Mouse (Mus musculus): Measurements from ENCODE around the gene Retreg3. TPM values are rescaled to one million over a fixed set of nuclear protein-coding genes. Genes with fewer than 3 reads are reported as not detected.

The Retreg3 gene
- polyA plus RNA-seq (2012; rRNA removed) (53.6 and 65.4 TPM in 2 replicates), polyA plus RNA-seq (2014; fragmentation: Nextera tagmentation; extraction: Ambion mirVana) (11.3 and 12.7 TPM in 2 replicates)

DNA sequence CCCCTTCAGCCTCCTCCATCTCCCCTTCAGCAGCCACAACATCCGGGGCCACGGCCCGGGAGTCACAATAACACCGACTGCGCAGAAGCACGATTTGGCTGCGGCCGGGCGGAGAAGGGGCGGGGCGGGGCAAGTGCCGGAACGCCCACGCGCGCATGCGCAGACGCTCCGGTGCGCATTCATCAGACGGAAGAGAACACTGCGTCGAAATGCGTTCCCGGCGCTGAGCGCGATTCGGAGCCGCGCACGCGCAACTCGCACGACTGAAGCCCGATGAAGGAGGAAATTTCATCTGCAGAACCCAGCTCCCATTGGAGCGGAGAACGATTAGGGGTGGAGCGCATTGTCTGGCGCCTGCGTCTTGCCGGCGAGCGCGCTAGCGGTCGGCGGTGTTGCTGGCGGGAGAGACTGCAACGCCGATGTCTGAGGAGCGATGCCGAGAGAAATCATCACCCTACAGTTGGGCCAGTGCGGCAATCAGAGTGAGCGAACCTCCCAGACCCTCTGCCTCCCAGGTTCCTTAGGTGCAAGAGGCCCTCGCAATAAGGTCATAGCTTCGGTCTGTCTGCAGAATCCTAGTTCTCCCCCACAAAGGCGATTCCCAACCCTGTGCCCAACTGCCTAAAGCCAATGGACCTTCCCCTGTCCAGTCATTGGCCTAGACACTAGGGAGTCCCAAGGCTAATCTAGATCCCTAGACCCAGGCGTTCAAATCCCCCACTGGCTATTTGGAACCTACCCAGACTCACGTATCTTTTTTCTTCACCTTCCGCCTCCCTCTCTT lies at the start of gene Retreg3, which contains the start of gene Tubg1:
TSS of gene Retreg3 (minus strand) at position 133 of the 784 bp plus-strand sequence.
TSS of gene Tubg1 (plus strand) at position 178 of the 784 bp plus-strand sequence.
- under 1% methylated on average over 57 of the region's 61 CpGs for WGBS
- H3K27me3 ChIP-seq (ENCODE audit: control insufficient read depth, insufficient read depth, low read length), result no peaks in the 10 kb centered on the region
- ATAC-seq (ENCODE audit: low FRiP score, low read depth), result peak; percentile 96
- no peaks in the 10 kb centered on the region for H3K9me3 ChIP-seq (ENCODE audit: control insufficient read depth, low read length)
- peak; percentile 97; the same call in 1 of the 2 replicates for TF ChIP-seq POLR2A (IDR thresholded peaks at IDR 0.05; ENCODE audit: borderline replicate concordance, extremely low read depth, insufficient read depth, insufficient read length)
- H3K9ac ChIP-seq (ENCODE audit: low read depth, low read length, severe bottlenecking), result peak within 1 kb of the TSS; percentile 83
- peaks cover 18% of the 10 kb centered on the region for H3K4me1 ChIP-seq (ENCODE audit: control insufficient read depth, insufficient read depth, low read length)
- peak within 1 kb of the TSS; percentile 88 for H3K4me2 ChIP-seq (replicated peaks; ENCODE audit: low read depth, low read length, severe bottlenecking)
- peak within 1 kb of the TSS; percentile 91 for H3K4me3 ChIP-seq (replicated peaks; ENCODE audit: low read length)
- peaks cover 23% of the 10 kb centered on the region for H3K36me3 ChIP-seq (ENCODE audit: control insufficient read depth, insufficient read depth, low read length)
- H3K27ac ChIP-seq (replicated peaks; ENCODE audit: low read depth, low read length), result peak within 1 kb of the TSS; percentile 88
- peak; percentile 99 for DNase-seq (ENCODE audit: low spot score)

- Histone ChIP-seq H3K9ac (ENCODE audit: low read depth, low read length, severe bottlenecking) (no peak overlapping the region), H3K9me3 (ENCODE audit: control insufficient read depth, low read length) (no peaks in the 10 kb centered on the region), H3K4me1 (ENCODE audit: control insufficient read depth, insufficient read depth, low read length) (peaks cover 33% of the 10 kb centered on the region), H3K27ac (replicated peaks; ENCODE audit: low read depth, low read length) (no peak overlapping the region), H3K27me3 (ENCODE audit: control insufficient read depth, insufficient read depth, low read length) (peaks cover 71% of the 10 kb centered on the region), H3K4me3 (replicated peaks; ENCODE audit: low read length) (peak overlapping the region; percentile 81; the same call in 1 of the 2 replicates), H3K36me3 (ENCODE audit: control insufficient read depth, insufficient read depth, low read length) (peaks cover 38% of the 10 kb centered on the region), H3K4me2 (replicated peaks; ENCODE audit: low read depth, low read length, severe bottlenecking) (no peak overlapping the region; the same call in 1 of the 2 replicates)
- 66% methylated on average over 17 of the region's 18 CpGs for WGBS
- DNase-seq (ENCODE audit: low spot score) (no peak), ATAC-seq (ENCODE audit: low FRiP score, low read depth) (no peak)
- TF ChIP-seq POLR2A (IDR thresholded peaks at IDR 0.05; ENCODE audit: borderline replicate concordance, extremely low read depth, insufficient read depth, insufficient read length), result no peak
These were observed 48.7 kb upstream of the Retreg3 start for GRCm38 (mm10) chr11:101168301-101168980.

DNA sequence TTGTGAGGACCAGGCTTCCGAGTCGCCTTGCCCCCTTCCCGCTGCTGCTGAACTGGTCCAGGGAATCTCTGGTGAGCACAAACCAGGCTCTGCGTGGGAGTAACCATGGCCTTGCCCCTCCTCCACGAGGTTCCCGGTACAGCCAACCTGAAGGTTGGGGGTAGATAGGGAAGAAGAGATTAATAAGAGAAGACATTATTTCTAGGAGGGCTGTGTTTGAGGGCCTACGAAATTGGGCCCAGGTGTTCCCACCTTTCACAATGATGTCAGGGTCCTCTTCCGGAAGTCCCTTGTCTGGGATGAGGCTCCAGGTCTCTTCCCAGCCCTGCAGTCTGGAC lies 48.2 kb upstream of the Retreg3 start:
- ATAC-seq (ENCODE audit: low FRiP score, low read depth) (no peak), DNase-seq (ENCODE audit: low spot score) (no peak)
- H3K4me3 ChIP-seq (replicated peaks; ENCODE audit: low read length), result no peak overlapping the region
- TF ChIP-seq POLR2A (IDR thresholded peaks at IDR 0.05; ENCODE audit: borderline replicate concordance, extremely low read depth, insufficient read depth, insufficient read length), result no peak
- 58% methylated on average over 8 of the region's 8 CpGs for WGBS
- H3K36me3 ChIP-seq (ENCODE audit: control insufficient read depth, insufficient read depth, low read length), result peaks cover 43% of the 10 kb centered on the region
- H3K27ac ChIP-seq (replicated peaks; ENCODE audit: low read depth, low read length), result no peak overlapping the region
- H3K4me1 ChIP-seq (ENCODE audit: control insufficient read depth, insufficient read depth, low read length), result peaks cover 28% of the 10 kb centered on the region
- H3K9ac ChIP-seq (ENCODE audit: low read depth, low read length, severe bottlenecking), result no peak overlapping the region
- H3K27me3 ChIP-seq (ENCODE audit: control insufficient read depth, insufficient read depth, low read length), result peaks cover 76% of the 10 kb centered on the region
- no peaks in the 10 kb centered on the region for H3K9me3 ChIP-seq (ENCODE audit: control insufficient read depth, low read length)
- no peak overlapping the region for H3K4me2 ChIP-seq (replicated peaks; ENCODE audit: low read depth, low read length, severe bottlenecking)

DNA sequence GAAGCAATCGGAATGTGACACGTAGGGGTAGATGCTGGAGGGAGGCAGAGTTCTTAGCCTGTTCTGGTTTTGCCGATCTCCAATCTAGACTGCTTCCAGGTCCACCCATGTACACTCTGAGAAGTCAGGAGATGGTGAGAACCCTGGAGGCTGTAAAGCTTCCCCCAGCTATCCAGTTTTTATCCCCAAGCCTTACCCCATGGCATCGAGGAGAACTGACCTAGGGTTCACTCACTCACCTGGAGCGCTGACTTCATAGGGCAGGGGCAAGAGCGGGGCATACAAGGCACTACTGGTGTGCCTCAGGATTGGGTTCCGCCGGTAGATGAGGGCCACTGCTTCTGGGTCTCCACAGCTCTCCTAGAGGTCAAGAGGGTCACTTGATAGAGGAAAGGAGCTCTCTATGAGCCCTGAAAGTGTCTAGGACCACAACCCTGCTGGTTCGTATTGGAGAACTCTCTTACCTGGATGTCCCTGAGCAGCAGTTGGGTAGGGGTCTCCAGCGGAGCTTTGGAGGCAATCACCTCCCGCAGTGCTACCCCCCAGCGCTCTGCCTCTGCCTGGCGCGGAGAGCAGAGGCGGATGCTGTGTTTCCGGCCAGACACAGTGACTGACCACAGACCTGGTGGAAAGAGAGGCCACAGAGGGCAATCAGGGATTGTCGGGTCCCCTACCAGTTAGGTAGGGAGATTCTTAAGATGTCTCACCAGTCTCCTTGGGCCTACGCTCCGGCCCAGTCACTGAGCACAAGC lies 47.7 kb upstream of the Retreg3 start:
- no peak for ATAC-seq (ENCODE audit: low FRiP score, low read depth)
- H3K27me3 ChIP-seq (ENCODE audit: control insufficient read depth, insufficient read depth, low read length), result peaks cover 80% of the 10 kb centered on the region
- no peak for TF ChIP-seq POLR2A (IDR thresholded peaks at IDR 0.05; ENCODE audit: borderline replicate concordance, extremely low read depth, insufficient read depth, insufficient read length)
- no peak overlapping the region for H3K4me3 ChIP-seq (replicated peaks; ENCODE audit: low read length)
- no peak overlapping the region for H3K9ac ChIP-seq (ENCODE audit: low read depth, low read length, severe bottlenecking)
- WGBS, result 53% methylated on average over 19 of the region's 19 CpGs
- H3K9me3 ChIP-seq (ENCODE audit: control insufficient read depth, low read length), result no peaks in the 10 kb centered on the region
- peaks cover 25% of the 10 kb centered on the region for H3K4me1 ChIP-seq (ENCODE audit: control insufficient read depth, insufficient read depth, low read length)
- peaks cover 48% of the 10 kb centered on the region for H3K36me3 ChIP-seq (ENCODE audit: control insufficient read depth, insufficient read depth, low read length)
- DNase-seq (ENCODE audit: low spot score), result no peak
- no peak overlapping the region for H3K4me2 ChIP-seq (replicated peaks; ENCODE audit: low read depth, low read length, severe bottlenecking)
- no peak overlapping the region for H3K27ac ChIP-seq (replicated peaks; ENCODE audit: low read depth, low read length)

GRCm38 (mm10) chr11:101166357-101166756 lies 46.7 kb upstream of the Retreg3 start:
- ATAC-seq (ENCODE audit: low FRiP score, low read depth) (no peak), DNase-seq (ENCODE audit: low spot score) (no peak)
- peaks cover 87% of the 10 kb centered on the region for H3K27me3 ChIP-seq (ENCODE audit: control insufficient read depth, insufficient read depth, low read length)
- H3K9ac ChIP-seq (ENCODE audit: low read depth, low read length, severe bottlenecking), result no peak overlapping the region
- no peak for TF ChIP-seq POLR2A (IDR thresholded peaks at IDR 0.05; ENCODE audit: borderline replicate concordance, extremely low read depth, insufficient read depth, insufficient read length)
- peaks cover 58% of the 10 kb centered on the region for H3K36me3 ChIP-seq (ENCODE audit: control insufficient read depth, insufficient read depth, low read length)
- no peak overlapping the region for H3K4me3 ChIP-seq (replicated peaks; ENCODE audit: low read length)
- no peak overlapping the region for H3K4me2 ChIP-seq (replicated peaks; ENCODE audit: low read depth, low read length, severe bottlenecking)
- WGBS, result 44% methylated on average over 14 of the region's 14 CpGs
- H3K27ac ChIP-seq (replicated peaks; ENCODE audit: low read depth, low read length), result no peak overlapping the region
- peaks cover 23% of the 10 kb centered on the region for H3K4me1 ChIP-seq (ENCODE audit: control insufficient read depth, insufficient read depth, low read length)
- H3K9me3 ChIP-seq (ENCODE audit: control insufficient read depth, low read length), result no peaks in the 10 kb centered on the region

Measured in limb, embryonic 14.5 days (tissue).